18 mouse cellular contexts compared by ENCODE assay signal in the genomic region with DNA sequence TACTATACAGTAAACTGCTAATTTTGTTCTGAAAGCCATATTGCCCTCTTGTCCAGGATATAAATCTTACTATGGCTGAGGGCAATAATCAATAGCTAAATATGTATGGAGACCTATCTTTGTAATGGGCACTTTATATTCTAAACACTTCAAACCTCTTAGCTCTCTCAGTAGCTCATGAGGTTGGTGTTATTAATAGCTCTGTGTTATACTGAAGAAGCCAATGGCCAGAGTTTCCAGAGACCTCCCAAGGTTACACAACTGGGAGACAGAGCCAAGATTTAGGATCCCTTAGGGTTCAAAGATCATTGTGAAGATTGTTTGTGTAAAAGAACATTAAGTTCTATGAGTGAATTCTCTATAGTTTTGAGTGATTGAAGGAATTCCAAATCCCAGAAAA. TPM values are rescaled to one million over a fixed set of nuclear protein-coding genes. Genes with fewer than 3 reads are reported as not detected.
"Had no signal": no experiment of that assay in that cellular context is flagged by ENCODE, and none has a peak within 500 bp of the region (broad histone marks: within the 10 kb centered on the region; RNA-seq: fewer than 3 reads in every experiment).

No protein-coding gene starts in this region.

- H3K9me3 ChIP-seq: midbrain, embryonic 10.5 days; midbrain, embryonic 12.5 days; neural tube, embryonic 13.5 days; neural tube, embryonic 15.5 days had no signal

- H3K4me2 ChIP-seq: lung, embryonic 14.5 days; midbrain, embryonic 12.5 days; neural tube, embryonic 13.5 days; neural tube, embryonic 15.5 days had no signal

- H3K4me3 ChIP-seq: midbrain, embryonic 10.5 days; midbrain, embryonic 12.5 days; myocyte; neural tube, embryonic 13.5 days; neural tube, embryonic 15.5 days had no signal

- H3K4me1 ChIP-seq: midbrain, embryonic 10.5 days; midbrain, embryonic 12.5 days; neural tube, embryonic 13.5 days; neural tube, embryonic 15.5 days had no signal

- H3K9ac ChIP-seq: lung, embryonic 14.5 days; midbrain, embryonic 12.5 days; neural tube, embryonic 13.5 days; neural tube, embryonic 15.5 days had no signal

- H3K27me3 ChIP-seq: midbrain, embryonic 12.5 days; neural tube, embryonic 13.5 days; neural tube, embryonic 15.5 days had no signal

- DNase-seq: lung, embryonic 14.5 days; lung, postnatal 10 days; lung, postnatal 4 days; midbrain, embryonic 14.5 days; retina, postnatal 1 day; right cerebral cortex, adult 18-20 months; right cerebral cortex, postnatal 25 days; right cerebral cortex, postnatal 4 days; spleen, adult 18-20 months; thymus, adult 18-20 months; thymus, postnatal 14 days; thymus, postnatal 36 days had no signal

- H3K27ac ChIP-seq: midbrain, embryonic 10.5 days; midbrain, embryonic 12.5 days; neural tube, embryonic 13.5 days; neural tube, embryonic 15.5 days had no signal

- ATAC-seq: midbrain, embryonic 16.5 days had no signal

- H3K36me3 ChIP-seq: midbrain, embryonic 10.5 days; midbrain, embryonic 12.5 days; neural tube, embryonic 13.5 days; neural tube, embryonic 15.5 days had no signal

RNA-seq across cellular contexts. Expression of gene Cacna1c, which starts 30.5 kb away (rescaled TPM):
- polyA plus RNA-seq: myocyte had no signal
